Mouse (Mus musculus): ENCODE measurements around the gene Cdh20.
"Not testable (repeated sequence)": the region's sequence is repeated elsewhere in the genome, so short reads cannot be mapped to it uniquely, and the experiment has no call there.

The Cdh20 gene

DNA sequence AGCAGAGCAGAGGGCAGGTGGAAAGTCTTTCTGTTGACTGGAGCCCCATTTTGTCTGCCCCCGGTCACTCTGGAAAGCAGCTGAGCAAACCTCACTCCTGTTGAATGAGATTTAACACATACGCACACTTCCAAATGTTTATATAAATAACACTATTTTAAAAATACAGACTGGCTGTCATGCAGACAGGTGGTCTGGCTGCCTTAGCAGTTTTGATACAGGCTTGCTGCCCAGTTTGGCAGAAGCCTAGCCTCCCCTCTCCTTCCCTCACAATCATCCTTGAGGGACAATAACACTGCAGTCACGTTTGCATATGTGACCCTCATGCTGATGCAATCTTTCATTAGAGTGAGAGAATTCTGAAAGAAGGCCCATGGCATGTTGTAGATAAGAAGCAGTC, 144.1 kb downstream of the Cdh20 start:
- intact Hi-C loops (cut with DNase I) = no loop called here

- intact Hi-C loops (cut with DNase I) = no loop called here
Measured at GRCm38 (mm10) chr1:104916507-104916906, 148.2 kb downstream of the Cdh20 start.

DNA sequence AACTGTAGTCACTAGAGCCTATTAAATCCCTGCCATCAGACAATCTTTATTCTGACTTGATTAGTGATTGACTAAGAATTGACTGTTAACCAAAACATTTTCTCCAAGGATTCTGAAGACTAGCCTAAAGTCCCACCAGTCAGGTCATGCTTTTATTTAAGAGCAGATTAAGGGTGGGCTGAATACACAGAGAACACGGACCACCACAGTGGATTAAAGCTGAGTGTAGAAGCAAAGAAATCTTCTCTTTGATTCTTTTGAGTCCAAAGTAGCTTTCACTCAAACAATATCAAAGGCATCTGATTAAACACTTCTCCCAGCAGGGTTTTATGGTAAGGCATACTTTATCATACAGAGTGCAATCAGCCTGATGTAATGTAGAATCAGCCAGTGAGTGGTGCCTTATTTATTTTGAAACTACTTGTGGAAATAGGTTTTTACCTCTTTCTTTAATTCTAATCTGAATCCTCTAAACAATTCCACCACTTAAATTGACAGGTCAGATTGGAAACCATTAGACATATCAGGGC, 149.0 kb downstream of the Cdh20 start:
- intact Hi-C loops (cut with DNase I) = no loop called here

DNA sequence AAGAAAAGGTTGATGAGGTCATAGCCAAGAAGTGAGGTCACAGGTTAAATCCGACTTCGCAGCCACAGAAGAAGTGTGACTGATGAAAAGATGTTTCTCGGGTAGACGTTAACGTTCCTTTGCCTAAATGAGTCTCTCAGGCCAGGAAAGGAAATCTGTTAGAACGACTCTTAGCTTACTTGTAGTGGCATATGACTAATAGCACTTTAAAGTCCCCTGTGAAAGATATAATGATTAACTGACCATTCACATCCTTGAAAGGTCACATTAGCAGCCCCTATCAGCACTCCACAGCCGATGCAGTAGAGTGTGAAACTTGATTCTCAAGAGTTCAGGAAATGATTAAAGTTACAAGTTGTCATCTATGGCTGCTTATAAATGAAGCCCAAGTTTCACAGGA, 164.7 kb downstream of the Cdh20 start:
- intact Hi-C loops (cut with DNase I) = no loop called here

DNA sequence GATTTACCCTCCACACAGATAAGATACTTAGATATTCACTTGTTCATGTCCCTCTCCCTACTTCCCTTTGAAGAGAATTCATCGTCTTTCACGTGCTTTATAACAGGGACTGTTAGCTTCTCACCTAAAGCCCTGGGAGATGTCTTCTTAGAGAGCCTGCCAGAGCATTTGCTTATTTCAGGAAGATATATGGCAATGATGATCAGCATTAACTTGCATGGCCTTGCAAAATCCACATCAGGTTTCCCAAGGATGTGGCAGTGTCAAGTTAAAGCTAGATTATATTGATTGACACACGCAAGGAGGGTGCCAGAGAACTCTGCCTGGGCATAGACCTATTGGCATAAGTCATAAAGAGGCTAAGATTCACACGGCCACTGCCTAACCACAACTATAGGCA, 168.6 kb downstream of the Cdh20 start:
- intact Hi-C loops (cut with DNase I) = no loop called here

- intact Hi-C loops (cut with DNase I) = no loop called here
Measured at GRCm38 (mm10) chr1:104939156-104939555, 170.8 kb downstream of the Cdh20 start.

- intact Hi-C loops (cut with DNase I) = no loop called here
Measured at GRCm38 (mm10) chr1:104944470-104945109, 176.3 kb downstream of the Cdh20 start.

- intact Hi-C loops (cut with DNase I) = no loop called here
Measured at GRCm38 (mm10) chr1:104945110-104945489, 176.8 kb downstream of the Cdh20 start.

DNA sequence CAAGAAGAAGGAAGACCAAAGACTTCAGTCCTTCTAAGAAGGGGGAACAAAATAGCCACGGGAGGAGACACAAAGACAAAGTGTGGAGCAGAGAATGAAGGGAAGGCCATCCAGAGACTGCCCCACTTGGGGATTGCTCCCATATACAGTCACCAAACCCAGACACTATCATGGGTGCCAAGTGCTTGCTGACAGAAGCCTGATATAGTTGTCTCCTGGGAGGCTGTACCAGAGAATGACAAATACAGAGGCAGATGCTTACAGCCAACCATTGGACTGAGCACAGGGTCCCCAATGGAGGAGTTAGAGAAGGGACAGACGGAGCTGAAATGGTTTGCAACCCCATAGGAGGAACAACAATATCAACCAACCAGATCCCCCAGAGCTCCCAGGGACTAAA, 181.3 kb downstream of the Cdh20 start:
- intact Hi-C loops (cut with DNase I) = not testable (repeated sequence)

- intact Hi-C loops (cut with DNase I) = no loop called here
Measured at GRCm38 (mm10) chr1:104957046-104957445, 188.7 kb downstream of the Cdh20 start.

DNA sequence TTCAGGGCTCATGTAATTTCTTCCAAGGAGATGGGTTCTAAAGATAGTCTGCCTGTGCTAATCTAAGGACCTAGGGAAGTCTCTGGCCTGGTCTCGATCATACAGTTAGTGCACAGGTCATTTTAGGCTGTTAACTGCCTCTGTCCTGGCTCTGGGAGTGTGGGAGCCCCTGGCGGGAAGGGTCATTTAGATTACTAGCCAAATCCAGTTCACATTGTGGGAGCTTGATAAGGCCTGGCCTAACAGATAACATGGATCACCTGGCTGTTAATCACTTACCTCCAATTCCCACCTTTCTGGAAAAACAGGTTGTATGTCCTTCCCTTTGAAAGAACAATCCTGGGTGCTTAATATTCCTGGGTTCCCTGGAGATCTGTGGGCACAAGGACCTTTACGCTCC, 193.3 kb downstream of the Cdh20 start:
- intact Hi-C loops (cut with DNase I) = no loop called here

DNA sequence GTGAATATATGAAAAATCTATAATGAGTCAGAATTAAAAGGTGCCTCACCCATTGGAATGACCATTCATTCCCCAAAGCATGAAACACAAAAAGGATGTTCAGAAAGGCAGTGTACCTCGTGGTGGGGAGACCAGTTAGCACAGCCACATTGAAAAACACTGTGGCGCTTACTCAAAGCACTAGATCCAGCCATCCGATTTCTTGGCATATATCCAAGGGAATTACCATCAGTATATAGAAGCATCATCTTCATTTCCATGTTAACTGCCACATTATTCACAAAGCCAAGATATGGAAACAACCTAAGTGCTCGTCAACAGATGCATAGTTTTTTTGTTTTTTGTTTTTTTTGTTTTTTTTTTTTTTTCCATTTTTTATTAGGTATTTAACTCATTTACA, 193.9 kb downstream of the Cdh20 start:
- intact Hi-C loops (cut with DNase I) = no loop called here

- intact Hi-C loops (cut with DNase I) = no loop called here
Measured at GRCm38 (mm10) chr1:104979068-104979467, 210.7 kb downstream of the Cdh20 start.

GRCm38 (mm10) chr1:104980273-104980672, 211.9 kb downstream of the Cdh20 start:
- intact Hi-C loops (cut with DNase I) = loop anchor here (10.0 kb wide), 1 partner anchor 385 kb away; no protein-coding TSS in a partner anchor

GRCm38 (mm10) chr1:104986222-104986973, 218.1 kb downstream of the Cdh20 start:
- intact Hi-C loops (cut with DNase I) = loop anchor here (2.0 to 10.0 kb wide), 2 partner anchors 378 to 644 kb away; no protein-coding TSS in a partner anchor

DNA sequence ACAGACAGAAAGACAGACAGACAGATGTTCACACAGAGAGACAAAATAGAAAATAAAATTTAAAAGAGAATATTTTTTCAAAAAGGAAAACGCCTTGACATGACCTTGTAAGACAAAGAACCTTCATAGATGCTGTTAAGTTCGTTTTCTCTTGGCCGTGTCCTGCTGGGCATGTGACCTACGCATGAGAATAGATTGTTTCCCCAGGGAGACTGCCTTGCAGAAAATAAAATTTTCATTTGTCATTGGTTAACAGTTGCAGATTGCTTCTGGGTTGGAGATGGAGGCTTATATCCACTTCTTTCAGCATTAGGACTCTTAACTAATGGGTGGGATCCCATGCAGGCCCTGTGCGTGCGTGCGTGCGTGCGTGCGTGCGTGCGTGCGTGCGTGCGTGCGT, 219.2 kb downstream of the Cdh20 start:
- intact Hi-C loops (cut with DNase I) = loop anchor here (2.0 to 10.0 kb wide), 2 partner anchors 377 to 643 kb away; no protein-coding TSS in a partner anchor

- intact Hi-C loops (cut with DNase I) = no loop called here
Measured at GRCm38 (mm10) chr1:104992441-104992840, 224.1 kb downstream of the Cdh20 start.

DNA sequence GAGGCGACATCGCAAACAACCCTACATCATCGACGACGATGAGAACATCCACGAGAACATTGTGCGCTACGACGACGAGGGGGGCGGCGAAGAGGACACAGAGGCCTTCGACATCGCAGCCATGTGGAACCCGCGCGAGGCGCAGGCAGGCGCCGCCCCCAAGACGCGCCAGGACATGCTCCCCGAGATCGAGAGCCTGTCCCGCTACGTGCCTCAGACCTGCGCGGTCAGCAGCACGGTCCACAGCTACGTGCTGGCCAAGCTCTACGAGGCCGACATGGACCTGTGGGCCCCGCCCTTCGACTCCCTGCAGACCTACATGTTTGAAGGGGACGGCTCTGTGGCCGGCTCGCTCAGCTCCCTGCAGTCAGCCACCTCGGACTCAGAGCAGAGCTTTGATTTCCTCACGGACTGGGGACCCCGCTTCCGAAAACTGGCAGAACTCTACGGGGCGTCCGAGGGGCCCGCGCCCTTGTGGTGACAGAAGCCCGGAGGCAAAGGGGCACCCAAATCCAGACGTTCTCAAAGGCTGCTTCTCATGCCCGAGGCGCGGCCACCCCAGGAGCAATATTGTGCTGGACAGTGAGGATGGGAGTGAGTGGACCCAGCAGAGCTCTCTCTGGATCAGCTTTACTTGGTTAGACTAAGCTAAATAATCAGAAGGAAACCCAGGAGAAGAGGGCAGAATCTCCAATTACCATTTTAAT, 225.7 kb downstream of the Cdh20 start:
- intact Hi-C loops (cut with DNase I) = no loop called here

- intact Hi-C loops (cut with DNase I) = no loop called here
Measured at GRCm38 (mm10) chr1:104994612-104994986, 226.3 kb downstream of the Cdh20 start.

- intact Hi-C loops (cut with DNase I) = no loop called here
Measured at GRCm38 (mm10) chr1:104997814-104998213, 229.5 kb downstream of the Cdh20 start.

- intact Hi-C loops (cut with DNase I) = no loop called here
Measured at GRCm38 (mm10) chr1:105002179-105002578, 233.8 kb downstream of the Cdh20 start.

- intact Hi-C loops (cut with DNase I) = no loop called here
Measured at GRCm38 (mm10) chr1:105003786-105004185, 235.5 kb downstream of the Cdh20 start.

All from adrenal gland (tissue).